Mouse (Mus musculus) neural tube, embryonic 13.5 days (tissue): ENCODE data around the gene Cnot1. TPM values are rescaled to one million over a fixed set of nuclear protein-coding genes. Genes with fewer than 3 reads are reported as not detected.

ENCODE experiments used
- ATAC-seq: fragments of 200-750 bp; cut with Nextera tagmentation; 2 replicates; pipeline ENCODE4 v1.8.0; 2017; ENCODE audit warnings: low read depth, mild to moderate bottlenecking, moderate TSS enrichment, moderate library complexity
- H3K27ac ChIP-seq: fragments of 300-500 bp; sonication (generic); replicated peaks from 2 replicates; pipeline ENCODE4 v1.5.1; 2015; ENCODE audit warnings: moderate library complexity, mild to moderate bottlenecking, inconsistent platforms
- H3K27me3 ChIP-seq: fragments of 300-500 bp; sonication (generic); 2 replicates; pipeline ENCODE4 v1.6.1; 2015; ENCODE audit warnings: mild to moderate bottlenecking, inconsistent platforms
- H3K36me3 ChIP-seq: fragments of 300-500 bp; sonication (generic); 2 replicates; pipeline ENCODE4 v1.6.1; 2015; ENCODE audit warnings: mild to moderate bottlenecking, inconsistent platforms
- H3K4me1 ChIP-seq: fragments of 300-500 bp; sonication (generic); replicated peaks from 2 replicates; pipeline ENCODE4 v1.6.1; 2015; ENCODE audit warnings: inconsistent platforms
- H3K4me2 ChIP-seq: fragments of 300-500 bp; sonication (generic); 2 replicates; pipeline ENCODE4 v1.6.1; 2015; ENCODE audit warnings: inconsistent platforms, mild to moderate bottlenecking, moderate library complexity
- H3K4me3 ChIP-seq: fragments of 300-500 bp; sonication (generic); 2 replicates; pipeline ENCODE4 v1.5.1; 2015; ENCODE audit warnings: mild to moderate bottlenecking, inconsistent platforms
- H3K9ac ChIP-seq: fragments of 300-500 bp; sonication (generic); 2 replicates; pipeline ENCODE4 v1.6.1; 2015; ENCODE audit warnings: moderate library complexity, mild to moderate bottlenecking, inconsistent platforms
- H3K9me3 ChIP-seq: fragments of 300-500 bp; sonication (generic); 2 replicates; pipeline ENCODE4 v1.6.1; 2016; ENCODE audit warnings: inconsistent platforms
- WGBS: fragments of 180-500 bp; shearing (Covaris S2); methylation state at CpG from one replicate; pipeline ENCODE4 v1.1.7; 2015; 5-methylcytosine and 5-hydroxymethylcytosine counted together
- polyA plus RNA-seq: library from polyadenylated mRNA; unstranded; fragments of >200 nt; fragmentation: Nextera tagmentation; extraction: Ambion mirVana; gene quantifications from 2 replicates; pipeline ENCODE4 v1.2.1, GENCODE M21; 2015

The Cnot1 gene
- polyA plus RNA-seq = 42.9 and 43.9 TPM in 2 replicates

GRCm38 (mm10) chr8:95807331-95807843 lies at the start of gene Cnot1:
Cnot1 (minus strand) TSS chr8:95807464.
- Histone ChIP-seq H3K9ac (peak within 1 kb of the TSS; percentile 98), H3K9me3 (no peaks in the 10 kb centered on the region), H3K36me3 (no peaks in the 10 kb centered on the region), H3K4me2 (peak within 1 kb of the TSS; percentile 98), H3K4me1 (peaks cover 21% of the 10 kb centered on the region), H3K27ac (peak within 1 kb of the TSS; percentile 96), H3K27me3 (no peaks in the 10 kb centered on the region), H3K4me3 (peak within 1 kb of the TSS; percentile 99)
- WGBS = under 1% methylated on average over 44 of the region's 44 CpGs
- ATAC-seq = peak; percentile 98

GRCm38 (mm10) chr8:95854174-95854573 lies 46.9 kb upstream of the Cnot1 start:
- no peak for ATAC-seq
- no peaks in the 10 kb centered on the region for H3K27me3 ChIP-seq
- no peak overlapping the region for H3K4me3 ChIP-seq
- 90% methylated on average over 6 of the region's 6 CpGs for WGBS
- H3K4me1 ChIP-seq = peaks cover 13% of the 10 kb centered on the region
- H3K4me2 ChIP-seq = no peak overlapping the region
- H3K27ac ChIP-seq = no peak overlapping the region
- H3K9me3 ChIP-seq = no peaks in the 10 kb centered on the region
- no peaks in the 10 kb centered on the region for H3K36me3 ChIP-seq
- no peak overlapping the region for H3K9ac ChIP-seq

GRCm38 (mm10) chr8:95853102-95853843 lies 46.0 kb upstream of the Cnot1 start, which contains the start of gene Slc38a7:
Slc38a7 (minus strand) TSS chr8:95853539.
- no peaks in the 10 kb centered on the region for H3K9me3 ChIP-seq
- no peaks in the 10 kb centered on the region for H3K27me3 ChIP-seq
- no peak within 1 kb of the TSS for H3K27ac ChIP-seq
- peak within 1 kb of the TSS; percentile 84 for H3K4me2 ChIP-seq
- peak within 1 kb of the TSS; percentile 75 for H3K4me3 ChIP-seq
- peaks cover 13% of the 10 kb centered on the region for H3K4me1 ChIP-seq
- H3K9ac ChIP-seq = peak within 1 kb of the TSS; percentile 81
- peak; percentile 94 for ATAC-seq
- WGBS = 23% methylated on average over 22 of the region's 22 CpGs
- peaks cover 3% of the 10 kb centered on the region for H3K36me3 ChIP-seq

GRCm38 (mm10) chr8:95852290-95852689 lies 45.0 kb upstream of the Cnot1 start:
- H3K9ac ChIP-seq = peak overlapping the region; percentile 81
- H3K4me1 ChIP-seq = peaks cover 13% of the 10 kb centered on the region
- no peaks in the 10 kb centered on the region for H3K27me3 ChIP-seq
- no peaks in the 10 kb centered on the region for H3K9me3 ChIP-seq
- peaks cover 11% of the 10 kb centered on the region for H3K36me3 ChIP-seq
- 72% methylated on average over 4 of the region's 4 CpGs for whole genome bisulfite sequencing
- ATAC-seq = no peak
- H3K4me2 ChIP-seq = peak overlapping the region; percentile 84
- no peak overlapping the region for H3K27ac ChIP-seq
- H3K4me3 ChIP-seq = peak overlapping the region; percentile 75

- ATAC-seq = no peak
- WGBS = 93% methylated on average over 2 of the region's 2 CpGs
- peaks cover 13% of the 10 kb centered on the region for H3K4me1 ChIP-seq
Observed at GRCm38 (mm10) chr8:95850326-95850725, 43.1 kb upstream of the Cnot1 start.

GRCm38 (mm10) chr8:95848734-95849464 lies 41.6 kb upstream of the Cnot1 start:
- 92% methylated on average over 19 of the region's 19 CpGs for WGBS
- H3K27ac ChIP-seq = no peak overlapping the region
- ATAC-seq = no peak

More at GRCm38 (mm10) chr8:95850326-95850725, 43.1 kb upstream of the Cnot1 start:
- Histone ChIP-seq H3K27ac (no peak overlapping the region), H3K36me3 (peaks cover 20% of the 10 kb centered on the region), H3K9ac (no peak overlapping the region), H3K4me2 (no peak overlapping the region), H3K4me3 (no peak overlapping the region), H3K27me3 (no peaks in the 10 kb centered on the region), H3K9me3 (no peaks in the 10 kb centered on the region)

GRCm38 (mm10) chr8:95848061-95848551 lies 40.8 kb upstream of the Cnot1 start:
- no peak overlapping the region for H3K9ac ChIP-seq
- H3K4me3 ChIP-seq = no peak overlapping the region
- no peaks in the 10 kb centered on the region for H3K9me3 ChIP-seq
- H3K4me1 ChIP-seq = peaks cover 11% of the 10 kb centered on the region
- H3K4me2 ChIP-seq = no peak overlapping the region
- 83% methylated on average over 24 of the region's 24 CpGs for WGBS
- ATAC-seq = no peak
- H3K27me3 ChIP-seq = no peaks in the 10 kb centered on the region
- H3K36me3 ChIP-seq = peaks cover 43% of the 10 kb centered on the region
- no peak overlapping the region for H3K27ac ChIP-seq

More at GRCm38 (mm10) chr8:95848734-95849464, 41.6 kb upstream of the Cnot1 start:
- no peaks in the 10 kb centered on the region for H3K27me3 ChIP-seq
- peaks cover 35% of the 10 kb centered on the region for H3K36me3 ChIP-seq
- H3K4me2 ChIP-seq = no peak overlapping the region
- H3K4me3 ChIP-seq = no peak overlapping the region
- no peaks in the 10 kb centered on the region for H3K9me3 ChIP-seq
- no peak overlapping the region for H3K9ac ChIP-seq
- peaks cover 13% of the 10 kb centered on the region for H3K4me1 ChIP-seq

- H3K9me3 ChIP-seq = no peaks in the 10 kb centered on the region
- no peak overlapping the region for H3K27ac ChIP-seq
- ATAC-seq = no peak
- no peaks in the 10 kb centered on the region for H3K4me1 ChIP-seq
- H3K4me2 ChIP-seq = no peak overlapping the region
- H3K9ac ChIP-seq = no peak overlapping the region
- no peaks in the 10 kb centered on the region for H3K27me3 ChIP-seq
- H3K4me3 ChIP-seq = no peak overlapping the region
- peaks cover 72% of the 10 kb centered on the region for H3K36me3 ChIP-seq
- 93% methylated on average over 7 of the region's 7 CpGs for WGBS
Observed at GRCm38 (mm10) chr8:95845026-95845425, 37.8 kb upstream of the Cnot1 start.

GRCm38 (mm10) chr8:95843968-95844367 lies 36.7 kb upstream of the Cnot1 start:
- Histone ChIP-seq H3K9ac (no peak overlapping the region), H3K4me2 (no peak overlapping the region), H3K4me1 (no peaks in the 10 kb centered on the region), H3K9me3 (no peaks in the 10 kb centered on the region), H3K27ac (no peak overlapping the region), H3K27me3 (no peaks in the 10 kb centered on the region), H3K4me3 (no peak overlapping the region), H3K36me3 (peaks cover 81% of the 10 kb centered on the region)
- no peak for ATAC-seq
- 92% methylated on average over 6 of the region's 6 CpGs for WGBS

GRCm38 (mm10) chr8:95841436-95841835 lies 34.2 kb upstream of the Cnot1 start:
- no peaks in the 10 kb centered on the region for H3K27me3 ChIP-seq
- no peaks in the 10 kb centered on the region for H3K4me1 ChIP-seq
- peaks cover 88% of the 10 kb centered on the region for H3K36me3 ChIP-seq
- H3K4me3 ChIP-seq = no peak overlapping the region
- no peaks in the 10 kb centered on the region for H3K9me3 ChIP-seq
- WGBS = 91% methylated on average over 15 of the region's 15 CpGs
- no peak overlapping the region for H3K4me2 ChIP-seq
- no peak for ATAC-seq
- no peak overlapping the region for H3K27ac ChIP-seq
- no peak overlapping the region for H3K9ac ChIP-seq

- Histone ChIP-seq H3K9ac (no peak overlapping the region), H3K27ac (no peak overlapping the region), H3K4me3 (no peak overlapping the region), H3K4me2 (no peak overlapping the region), H3K36me3 (peaks cover 78% of the 10 kb centered on the region), H3K27me3 (no peaks in the 10 kb centered on the region), H3K4me1 (no peaks in the 10 kb centered on the region), H3K9me3 (no peaks in the 10 kb centered on the region)
- WGBS = over 99% methylated on average over 4 of the region's 4 CpGs
- no peak for ATAC-seq
Observed at GRCm38 (mm10) chr8:95839289-95839688, 32.0 kb upstream of the Cnot1 start.

- WGBS = 94% methylated on average over 10 of the region's 10 CpGs
- ATAC-seq = no peak
Observed at GRCm38 (mm10) chr8:95837266-95837665, 30.0 kb upstream of the Cnot1 start.

More at GRCm38 (mm10) chr8:95837266-95837665, 30.0 kb upstream of the Cnot1 start:
- peaks cover 60% of the 10 kb centered on the region for H3K36me3 ChIP-seq
- no peak overlapping the region for H3K9ac ChIP-seq
- H3K27me3 ChIP-seq = no peaks in the 10 kb centered on the region
- H3K4me3 ChIP-seq = no peak overlapping the region
- H3K27ac ChIP-seq = no peak overlapping the region
- H3K4me1 ChIP-seq = peaks cover 12% of the 10 kb centered on the region
- H3K9me3 ChIP-seq = no peaks in the 10 kb centered on the region
- no peak overlapping the region for H3K4me2 ChIP-seq
